Mouse (Mus musculus): Measurements from ENCODE around the gene Dctn2. TPM values are rescaled to one million over a fixed set of nuclear protein-coding genes. Genes with fewer than 3 reads are reported as not detected.

Gene Dctn2
- polyA plus RNA-seq, 1 experiment from 2014 or later, result 198 TPM

DNA sequence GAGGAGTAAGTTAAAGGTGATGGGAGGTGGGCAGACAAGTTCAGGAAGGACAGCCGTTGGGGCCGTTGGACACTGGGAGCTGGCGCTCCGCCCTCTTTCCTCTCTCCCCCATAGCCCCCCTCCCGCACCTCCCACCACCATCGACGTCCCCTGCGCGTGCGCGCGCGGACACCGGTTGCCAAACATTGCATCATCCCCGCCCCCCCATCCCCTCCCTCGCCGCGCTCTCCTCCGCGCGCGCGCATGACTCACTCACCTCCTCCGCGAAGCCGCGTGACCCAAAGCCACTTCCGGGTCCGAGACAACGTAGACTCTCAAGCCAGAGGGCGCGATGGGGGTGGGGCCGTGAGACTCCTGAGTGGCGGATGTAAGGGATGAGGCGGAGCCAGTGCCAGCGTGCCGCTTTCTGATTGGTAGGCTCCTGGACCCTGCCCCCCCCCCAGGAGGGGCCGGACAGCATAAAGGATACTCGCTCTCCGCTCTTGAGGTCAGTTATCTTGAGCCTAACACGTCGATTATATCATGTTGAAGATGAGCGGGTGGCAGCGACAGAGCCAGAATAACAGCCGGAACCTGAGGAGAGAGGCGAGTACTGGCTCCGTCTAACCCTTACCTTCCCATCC lies 24.2 kb downstream of the Dctn2 start:
- 1% methylated on average over 38 of the region's 47 CpGs for WGBS
- peak overlapping the region; percentile 69 for H3K4me2 ChIP-seq (replicated peaks; ENCODE audit: low read depth, low read length)
- DNase-seq (ENCODE audit: low spot score) (peak; percentile 100), ATAC-seq (peak; percentile 89)
- H3K27me3 ChIP-seq (replicated peaks; ENCODE audit: insufficient read depth, low read length), result no peaks in the 10 kb centered on the region
- peaks cover 24% of the 10 kb centered on the region for H3K4me1 ChIP-seq (ENCODE audit: insufficient read depth, low read depth, low read length)
- H3K9me3 ChIP-seq (ENCODE audit: low read length), result no peaks in the 10 kb centered on the region
- peak overlapping the region; percentile 61 for H3K9ac ChIP-seq (replicated peaks; ENCODE audit: low read depth)
- peak overlapping the region; percentile 74 for H3K4me3 ChIP-seq (ENCODE audit: low read depth, low read length)
- peaks cover 19% of the 10 kb centered on the region; the same call in 1 of the 2 replicates for H3K36me3 ChIP-seq (ENCODE audit: insufficient read depth, low read length)
- peak overlapping the region; percentile 97 for H3K27ac ChIP-seq (ENCODE audit: low read length)
- TF ChIP-seq CTCF (IDR thresholded peaks at IDR 0.05), result no peak
- TF ChIP-seq EP300 (IDR thresholded peaks at IDR 0.05), result peak; percentile 76; the same call in 1 of the 2 replicates

DNA sequence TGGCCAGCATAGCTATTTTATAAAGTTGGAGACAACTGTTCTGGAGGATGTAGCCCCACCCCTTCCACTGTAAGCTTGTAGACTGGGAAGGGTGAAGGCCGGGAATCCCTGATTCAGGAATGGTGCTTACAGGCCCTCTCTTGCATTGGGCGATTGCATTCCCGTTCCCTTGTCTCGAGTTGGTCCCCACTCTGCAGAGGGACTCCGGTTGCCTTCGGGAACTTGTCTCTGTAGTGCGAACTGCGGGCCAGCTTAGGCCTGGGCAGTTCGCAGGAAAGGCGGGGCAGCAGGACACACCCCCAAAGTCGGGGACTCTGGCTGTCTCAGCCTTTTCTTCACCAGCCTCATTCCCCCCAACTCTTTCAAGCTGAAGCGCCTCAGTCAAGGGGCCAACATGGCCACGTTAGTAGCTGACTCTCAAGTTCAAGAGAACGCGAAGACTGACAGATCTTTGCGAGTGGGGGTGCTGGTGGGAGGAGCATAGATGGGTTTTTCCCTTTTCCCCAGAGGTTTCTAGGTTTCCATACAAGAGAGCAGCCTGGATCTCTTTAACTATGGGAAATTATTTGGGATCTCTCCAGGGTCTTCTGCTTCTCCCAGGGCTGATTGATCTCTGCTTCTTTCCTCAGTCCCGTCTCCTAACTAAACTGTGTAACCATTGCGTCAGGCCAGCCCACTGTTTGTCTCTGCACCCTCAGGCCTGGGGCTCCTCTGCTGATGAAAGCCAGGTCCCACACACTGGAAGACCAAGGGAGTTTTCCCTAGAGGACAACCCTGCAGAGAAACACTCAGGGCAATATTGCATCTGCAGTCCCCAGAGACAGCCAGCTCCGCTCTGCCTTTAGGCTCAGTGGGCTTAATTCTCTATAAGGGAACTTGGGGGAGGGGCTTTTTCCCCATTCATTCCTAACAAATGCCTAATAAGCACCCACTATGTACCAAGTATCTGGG lies 25.0 kb downstream of the Dctn2 start:
- H3K27me3 ChIP-seq (replicated peaks; ENCODE audit: insufficient read depth, low read length), result no peaks in the 10 kb centered on the region
- H3K36me3 ChIP-seq (ENCODE audit: insufficient read depth, low read length), result peaks cover 21% of the 10 kb centered on the region; the same call in 1 of the 2 replicates
- ATAC-seq (peak; percentile 12), DNase-seq (ENCODE audit: low spot score) (peak; percentile 71)
- H3K4me2 ChIP-seq (replicated peaks; ENCODE audit: low read depth, low read length), result peak overlapping the region; percentile 69
- no peaks in the 10 kb centered on the region for H3K9me3 ChIP-seq (ENCODE audit: low read length)
- peak overlapping the region; percentile 74 for H3K4me3 ChIP-seq (ENCODE audit: low read depth, low read length)
- 4% methylated on average over 19 of the region's 19 CpGs for WGBS
- TF ChIP-seq EP300 (IDR thresholded peaks at IDR 0.05), result no peak; the same call in 1 of the 2 replicates
- no peak for TF ChIP-seq CTCF (IDR thresholded peaks at IDR 0.05)
- H3K9ac ChIP-seq (replicated peaks; ENCODE audit: low read depth), result peak overlapping the region; percentile 61
- peaks cover 24% of the 10 kb centered on the region for H3K4me1 ChIP-seq (ENCODE audit: insufficient read depth, low read depth, low read length)
- H3K27ac ChIP-seq (ENCODE audit: low read length), result peak overlapping the region; percentile 88

DNA sequence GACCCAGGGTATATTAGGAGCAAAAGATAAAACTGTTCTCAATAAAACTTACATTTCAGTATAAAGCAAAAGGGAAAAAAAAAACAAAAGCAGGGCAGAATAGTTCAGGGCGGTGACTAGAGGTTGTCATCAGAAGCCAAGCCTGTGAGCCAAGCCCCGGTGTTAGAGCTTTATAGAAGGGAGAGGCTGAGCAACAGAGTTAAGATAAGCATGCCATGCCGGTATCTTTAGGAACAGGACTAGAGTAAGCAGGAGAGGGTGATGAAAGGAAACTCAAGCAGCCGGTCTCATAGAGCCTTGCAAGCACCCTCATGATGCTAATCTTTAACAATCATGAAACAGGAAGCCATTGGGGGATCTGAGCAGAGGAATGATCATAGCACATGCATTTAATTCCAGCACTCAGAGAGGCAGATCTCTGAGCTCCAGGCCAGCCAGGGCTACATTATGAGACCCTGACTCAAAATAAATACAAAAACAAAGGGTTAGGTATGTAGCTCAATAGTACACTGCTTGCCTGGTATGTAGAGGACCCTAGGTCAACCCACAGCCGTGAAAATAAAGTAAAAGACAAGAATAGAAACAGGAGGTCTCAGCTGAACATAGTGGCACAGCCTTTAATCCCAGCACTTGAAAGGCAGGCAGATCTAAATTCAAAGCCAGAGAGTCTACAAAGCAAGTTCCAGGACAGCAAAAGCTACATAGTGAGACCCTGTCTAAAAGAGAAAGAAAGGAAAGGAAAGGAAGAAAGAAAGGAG lies 25.9 kb downstream of the Dctn2 start:
- no peak for ATAC-seq
- TF ChIP-seq CTCF (IDR thresholded peaks at IDR 0.05), result no peak
- TF ChIP-seq EP300 (IDR thresholded peaks at IDR 0.05), result no peak
- H3K27me3 ChIP-seq (replicated peaks; ENCODE audit: insufficient read depth, low read length), result no peaks in the 10 kb centered on the region
- peak overlapping the region; percentile 69 for H3K4me2 ChIP-seq (replicated peaks; ENCODE audit: low read depth, low read length)
- peaks cover 23% of the 10 kb centered on the region for H3K4me1 ChIP-seq (ENCODE audit: insufficient read depth, low read depth, low read length)
- H3K36me3 ChIP-seq (ENCODE audit: insufficient read depth, low read length), result peaks cover 22% of the 10 kb centered on the region
- no peaks in the 10 kb centered on the region for H3K9me3 ChIP-seq (ENCODE audit: low read length)
- peak; percentile 12 for DNase-seq (ENCODE audit: low spot score)
- H3K4me3 ChIP-seq (ENCODE audit: low read depth, low read length), result peak overlapping the region; percentile 74
- H3K9ac ChIP-seq (replicated peaks; ENCODE audit: low read depth), result 0 out of 2 replicates have a peak overlapping the region, but pooled peaks have one; percentile 0
- 15% methylated on average over 5 of the region's 5 CpGs for WGBS
- H3K27ac ChIP-seq (ENCODE audit: low read length), result no peak overlapping the region

DNA sequence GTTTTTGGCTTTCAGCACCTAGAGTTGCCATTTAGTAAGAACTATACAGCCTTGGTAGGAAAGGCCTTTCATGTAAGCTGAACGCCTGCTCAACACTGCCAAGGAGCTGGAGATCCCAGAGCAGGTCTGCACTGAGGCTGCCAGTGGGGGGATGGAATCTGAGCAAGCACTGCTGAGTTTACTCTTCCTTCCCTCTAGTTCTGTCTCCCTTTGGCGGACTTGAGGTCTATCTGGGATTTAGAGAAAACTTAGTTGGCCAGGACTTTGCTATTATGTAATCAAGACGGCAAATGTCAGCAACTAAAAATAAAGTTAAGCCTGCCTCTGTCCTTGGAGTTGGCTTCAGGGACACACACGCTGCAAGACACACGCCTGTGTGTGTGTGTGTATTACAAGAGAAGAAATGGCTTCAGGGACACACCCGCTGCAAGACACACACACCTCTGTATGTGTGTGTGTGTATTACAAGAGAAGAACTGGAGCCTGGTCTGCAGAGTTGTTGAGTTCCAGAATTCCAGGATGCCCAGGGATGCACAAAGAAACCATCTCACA lies 26.9 kb downstream of the Dctn2 start:
- DNase-seq (ENCODE audit: low spot score) (peak; percentile 78), ATAC-seq (no peak)
- Histone ChIP-seq H3K4me3 (ENCODE audit: low read depth, low read length) (no peak overlapping the region), H3K4me1 (ENCODE audit: insufficient read depth, low read depth, low read length) (peaks cover 15% of the 10 kb centered on the region), H3K9ac (replicated peaks; ENCODE audit: low read depth) (no peak overlapping the region), H3K9me3 (ENCODE audit: low read length) (no peaks in the 10 kb centered on the region), H3K36me3 (ENCODE audit: insufficient read depth, low read length) (peaks cover 22% of the 10 kb centered on the region), H3K4me2 (replicated peaks; ENCODE audit: low read depth, low read length) (no peak overlapping the region), H3K27ac (ENCODE audit: low read length) (no peak overlapping the region), H3K27me3 (replicated peaks; ENCODE audit: insufficient read depth, low read length) (no peaks in the 10 kb centered on the region)
- 57% methylated on average over 6 of the region's 6 CpGs for whole genome bisulfite sequencing
- TF ChIP-seq EP300 (IDR thresholded peaks at IDR 0.05) (no peak), CTCF (IDR thresholded peaks at IDR 0.05) (no peak)

DNA sequence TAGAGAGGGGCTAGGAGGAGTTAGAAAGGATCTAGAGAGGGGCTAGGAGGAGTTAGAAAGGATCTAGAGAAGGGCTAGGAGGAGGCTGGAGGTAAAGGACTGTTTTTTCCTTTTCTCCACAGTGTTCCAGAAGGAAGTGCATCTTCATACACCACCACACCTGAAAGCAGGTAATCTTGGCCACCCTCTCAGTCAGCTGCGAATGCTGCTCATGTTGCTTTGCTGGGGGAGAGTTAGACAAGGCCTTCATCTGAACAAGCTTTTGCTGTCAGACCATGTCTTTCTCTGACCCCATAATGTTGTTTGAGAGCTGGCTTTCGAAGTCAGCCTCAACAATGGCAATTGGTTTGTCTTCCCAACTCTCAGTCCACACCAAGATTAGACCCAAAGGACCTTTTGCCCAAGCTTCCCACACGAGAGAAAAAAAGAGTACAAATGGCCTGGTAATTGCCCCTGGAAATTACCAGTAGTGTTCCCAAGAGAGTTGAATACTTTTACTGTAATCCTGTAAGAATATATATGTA lies 27.5 kb downstream of the Dctn2 start:
- Histone ChIP-seq H3K4me2 (replicated peaks; ENCODE audit: low read depth, low read length) (no peak overlapping the region), H3K9ac (replicated peaks; ENCODE audit: low read depth) (no peak overlapping the region), H3K27ac (ENCODE audit: low read length) (no peak overlapping the region), H3K36me3 (ENCODE audit: insufficient read depth, low read length) (peaks cover 22% of the 10 kb centered on the region), H3K27me3 (replicated peaks; ENCODE audit: insufficient read depth, low read length) (no peaks in the 10 kb centered on the region), H3K4me3 (ENCODE audit: low read depth, low read length) (no peak overlapping the region), H3K9me3 (ENCODE audit: low read length) (no peaks in the 10 kb centered on the region), H3K4me1 (ENCODE audit: insufficient read depth, low read depth, low read length) (peaks cover 15% of the 10 kb centered on the region)
- no peak for ATAC-seq
- no peak for DNase-seq (ENCODE audit: low spot score)
- TF ChIP-seq EP300 (IDR thresholded peaks at IDR 0.05) (no peak), CTCF (IDR thresholded peaks at IDR 0.05) (no peak)
- WGBS, result 85% methylated on average over 3 of the region's 3 CpGs

Measured in lung, postnatal 0 days (tissue).